Mouse (Mus musculus): ENCODE results near the gene Mmp25. TPM values are rescaled to one million over a fixed set of nuclear protein-coding genes. Genes with fewer than 3 reads are reported as not detected.
A peak's percentile ranks its signal among the peaks of the same experiment; 100 is the strongest.

Mmp25 gene
- polyA plus RNA-seq, 1 experiment = 0.36 TPM

DNA sequence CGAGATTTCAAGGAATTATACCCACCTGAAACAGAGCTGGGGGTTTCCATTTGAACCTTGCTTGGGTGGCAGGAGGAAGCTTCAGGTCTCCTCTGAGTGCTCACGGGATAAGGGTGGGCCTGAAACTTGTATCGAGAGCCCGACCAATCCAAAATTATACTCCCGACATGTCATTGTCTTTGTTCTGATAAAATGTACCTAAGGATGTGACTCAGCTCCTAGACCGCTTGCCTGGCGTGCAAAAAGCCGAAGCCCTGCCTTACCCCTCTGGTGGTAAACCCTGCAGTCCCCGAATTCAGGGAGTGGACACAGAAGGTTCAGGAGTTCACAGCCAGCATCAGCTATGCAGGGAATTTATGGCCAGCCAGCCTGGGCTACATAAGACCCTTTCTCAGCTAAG lies 35.3 kb upstream of the Mmp25 start:
- TF ChIP-seq POLR2A (IDR thresholded peaks at IDR 0.05; ENCODE audit: control insufficient read depth, low read depth, low read length) (no peak), CTCF (IDR thresholded peaks at IDR 0.05; ENCODE audit: control insufficient read depth, insufficient read depth, insufficient replicate concordance, low read depth, low read length) (no peak)
- Histone ChIP-seq H3K4me3 (ENCODE audit: control insufficient read depth, low read depth, low read length) (no peak overlapping the region), H3K27ac (ENCODE audit: control insufficient read depth, insufficient read depth, low read depth, low read length) (no peak overlapping the region), H3K27me3 (ENCODE audit: control insufficient read depth, insufficient read depth, low read length) (no peaks in the 10 kb centered on the region; the same call in 1 of the 2 replicates), H3K4me1 (ENCODE audit: control insufficient read depth, insufficient read depth, low read length) (peaks cover 22% of the 10 kb centered on the region), H3K36me3 (ENCODE audit: control insufficient read depth, insufficient read depth, low read length) (no peaks in the 10 kb centered on the region)

DNA sequence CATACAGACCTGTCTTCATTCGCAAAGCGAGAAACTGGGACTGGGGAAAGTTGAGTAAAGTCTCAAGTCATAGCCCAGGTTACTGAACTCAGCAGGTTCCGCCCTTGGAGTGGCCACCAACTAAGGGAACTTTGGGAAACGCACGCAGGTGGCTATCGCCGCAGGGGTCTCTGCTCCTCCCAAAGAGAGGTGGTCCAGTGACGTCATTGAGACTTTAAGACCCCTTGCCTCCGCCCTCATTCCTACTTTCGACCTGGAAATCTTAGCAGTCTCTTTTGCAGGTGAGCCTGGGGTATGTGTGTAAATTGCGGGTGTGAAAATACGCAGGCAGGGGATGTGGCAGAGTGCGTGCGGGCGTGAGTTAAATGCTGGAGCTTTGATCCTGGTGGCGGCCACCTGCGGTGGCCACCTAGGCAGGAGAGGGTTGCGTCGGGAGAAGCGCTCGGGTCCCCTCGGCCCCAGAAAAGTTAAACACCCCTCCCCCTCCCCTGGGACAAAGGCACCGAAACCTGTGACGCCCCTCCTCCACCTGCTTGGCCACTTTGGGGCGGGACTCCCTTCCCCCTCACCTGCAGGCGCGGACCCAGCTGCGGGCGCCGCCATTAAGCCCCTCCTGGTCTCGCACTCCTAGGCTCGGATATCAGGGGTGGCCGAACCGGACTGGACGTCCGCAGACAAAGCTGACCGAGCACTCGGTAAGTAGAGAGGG lies 34.2 kb upstream of the Mmp25 start, which contains the start of gene Cldn6:
TSS of gene Cldn6 (plus strand) at position 123 of the 709 bp plus-strand sequence.
- Histone ChIP-seq H3K27ac (ENCODE audit: control insufficient read depth, insufficient read depth, low read depth, low read length) (no peak within 1 kb of the TSS), H3K27me3 (ENCODE audit: control insufficient read depth, insufficient read depth, low read length) (no peaks in the 10 kb centered on the region; the same call in 1 of the 2 replicates), H3K36me3 (ENCODE audit: control insufficient read depth, insufficient read depth, low read length) (no peaks in the 10 kb centered on the region), H3K4me3 (ENCODE audit: control insufficient read depth, low read depth, low read length) (peak within 1 kb of the TSS; percentile 12; the same call in 1 of the 2 replicates), H3K4me1 (ENCODE audit: control insufficient read depth, insufficient read depth, low read length) (peaks cover 27% of the 10 kb centered on the region)
- TF ChIP-seq CTCF (IDR thresholded peaks at IDR 0.05; ENCODE audit: control insufficient read depth, insufficient read depth, insufficient replicate concordance, low read depth, low read length) = no peak
- TF ChIP-seq POLR2A (IDR thresholded peaks at IDR 0.05; ENCODE audit: control insufficient read depth, low read depth, low read length) = no peak

DNA sequence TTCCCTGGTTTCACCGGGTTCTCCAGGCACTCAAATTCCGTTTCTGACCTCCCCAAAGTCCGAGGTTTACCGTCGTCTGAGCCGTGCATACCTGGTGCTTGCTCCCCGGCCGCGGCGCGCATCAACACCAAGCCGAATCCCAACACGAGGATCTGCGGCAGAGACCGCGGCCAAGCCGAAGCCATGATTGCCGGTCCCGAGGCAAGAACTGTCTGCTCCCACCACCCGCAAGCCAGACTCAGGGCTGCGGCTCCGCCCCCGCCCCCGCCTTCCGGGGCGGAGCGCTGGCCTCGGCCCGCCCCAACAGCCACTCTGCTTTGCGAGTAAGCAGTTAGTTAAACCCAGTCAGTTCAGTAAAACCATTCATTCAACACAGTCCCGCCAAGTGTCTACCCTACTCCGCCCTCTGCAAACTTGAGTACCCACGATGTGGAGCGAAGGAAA lies 32.2 kb upstream of the Mmp25 start, which contains the start of gene Tnfrsf12a:
TSS of gene Tnfrsf12a (minus strand) at position 233 of the 444 bp plus-strand sequence.
- H3K4me1 ChIP-seq (ENCODE audit: control insufficient read depth, insufficient read depth, low read length) = peaks cover 33% of the 10 kb centered on the region
- no peaks in the 10 kb centered on the region; the same call in 1 of the 2 replicates for H3K27me3 ChIP-seq (ENCODE audit: control insufficient read depth, insufficient read depth, low read length)
- no peaks in the 10 kb centered on the region for H3K36me3 ChIP-seq (ENCODE audit: control insufficient read depth, insufficient read depth, low read length)
- TF ChIP-seq CTCF (IDR thresholded peaks at IDR 0.05; ENCODE audit: control insufficient read depth, insufficient read depth, insufficient replicate concordance, low read depth, low read length) (no peak), POLR2A (IDR thresholded peaks at IDR 0.05; ENCODE audit: control insufficient read depth, low read depth, low read length) (peak; percentile 57)
- H3K4me3 ChIP-seq (ENCODE audit: control insufficient read depth, low read depth, low read length) = peak within 1 kb of the TSS; percentile 87
- no peak within 1 kb of the TSS for H3K27ac ChIP-seq (ENCODE audit: control insufficient read depth, insufficient read depth, low read depth, low read length)

DNA sequence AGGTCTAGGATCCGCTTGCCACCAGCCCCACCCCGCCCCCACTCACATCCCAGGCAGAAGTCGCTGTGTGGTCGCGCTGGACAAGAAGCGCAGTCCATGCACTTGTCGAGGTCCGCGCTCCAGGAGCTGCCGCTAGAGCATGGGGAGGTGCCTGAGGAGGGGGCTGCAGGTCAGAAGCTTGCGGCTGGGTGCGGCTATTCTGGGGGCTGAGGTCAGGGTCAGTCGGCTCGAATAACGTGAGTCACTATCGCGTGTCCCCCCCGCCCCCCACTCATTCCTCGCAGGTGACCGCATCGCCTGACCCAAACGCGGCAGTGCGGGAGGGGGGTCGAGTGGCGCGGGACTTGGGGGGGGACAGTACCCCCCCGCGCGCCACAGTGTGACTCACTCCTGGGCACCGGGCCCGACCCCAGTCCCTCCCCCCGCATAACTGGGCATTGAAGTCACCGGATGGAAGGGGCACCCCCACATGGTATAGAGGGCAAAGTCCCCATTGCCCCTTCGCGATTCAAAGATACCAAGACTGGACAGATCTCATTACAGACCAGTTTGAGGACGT lies 31.5 kb upstream of the Mmp25 start:
- peaks cover 33% of the 10 kb centered on the region for H3K4me1 ChIP-seq (ENCODE audit: control insufficient read depth, insufficient read depth, low read length)
- peak overlapping the region; percentile 87 for H3K4me3 ChIP-seq (ENCODE audit: control insufficient read depth, low read depth, low read length)
- H3K27me3 ChIP-seq (ENCODE audit: control insufficient read depth, insufficient read depth, low read length) = no peaks in the 10 kb centered on the region; the same call in 1 of the 2 replicates
- H3K36me3 ChIP-seq (ENCODE audit: control insufficient read depth, insufficient read depth, low read length) = no peaks in the 10 kb centered on the region
- TF ChIP-seq POLR2A (IDR thresholded peaks at IDR 0.05; ENCODE audit: control insufficient read depth, low read depth, low read length) = no peak
- TF ChIP-seq CTCF (IDR thresholded peaks at IDR 0.05; ENCODE audit: control insufficient read depth, insufficient read depth, insufficient replicate concordance, low read depth, low read length) = no peak
- H3K27ac ChIP-seq (ENCODE audit: control insufficient read depth, insufficient read depth, low read depth, low read length) = no peak overlapping the region

DNA sequence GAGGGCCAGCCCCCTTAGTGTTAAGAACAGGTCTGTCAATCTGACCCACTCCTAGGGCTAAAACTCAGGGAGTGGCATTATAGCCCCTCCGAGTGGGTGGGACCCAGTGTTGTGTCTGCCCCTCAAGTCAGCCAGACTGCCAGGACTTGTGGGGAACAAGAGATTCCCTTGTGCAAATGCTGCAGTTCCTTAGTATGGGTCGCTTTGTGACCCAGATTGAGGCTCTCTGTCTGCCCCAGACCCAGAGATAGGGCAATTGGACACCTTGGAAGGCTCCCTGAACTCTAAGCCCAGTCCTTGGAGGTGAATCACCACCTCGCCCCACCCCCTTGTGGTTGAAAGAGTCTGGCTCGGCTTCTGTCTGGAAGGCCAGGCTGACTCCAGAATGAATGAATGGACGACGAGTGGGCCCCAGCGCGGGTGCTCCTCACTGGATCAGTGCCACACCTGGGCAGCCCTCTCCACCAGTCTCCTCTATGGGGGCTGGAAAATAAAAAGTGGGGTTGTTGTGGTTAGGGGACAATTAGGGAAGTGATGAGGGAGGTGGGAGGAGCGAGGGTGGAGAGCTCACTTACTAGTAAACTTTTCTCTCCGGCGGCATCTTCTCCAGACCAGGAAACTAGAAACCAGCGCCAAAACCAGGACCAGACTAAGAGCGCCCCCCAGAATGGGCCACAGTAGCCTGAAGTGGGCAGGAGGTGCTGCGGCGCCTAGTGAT lies 30.6 kb upstream of the Mmp25 start:
- Histone ChIP-seq H3K4me1 (ENCODE audit: control insufficient read depth, insufficient read depth, low read length) (peaks cover 33% of the 10 kb centered on the region), H3K27me3 (ENCODE audit: control insufficient read depth, insufficient read depth, low read length) (no peaks in the 10 kb centered on the region; the same call in 1 of the 2 replicates), H3K27ac (ENCODE audit: control insufficient read depth, insufficient read depth, low read depth, low read length) (no peak overlapping the region; the same call in 1 of the 2 replicates), H3K4me3 (ENCODE audit: control insufficient read depth, low read depth, low read length) (no peak overlapping the region), H3K36me3 (ENCODE audit: control insufficient read depth, insufficient read depth, low read length) (no peaks in the 10 kb centered on the region)
- TF ChIP-seq CTCF (IDR thresholded peaks at IDR 0.05; ENCODE audit: control insufficient read depth, insufficient read depth, insufficient replicate concordance, low read depth, low read length) = no peak
- no peak for TF ChIP-seq POLR2A (IDR thresholded peaks at IDR 0.05; ENCODE audit: control insufficient read depth, low read depth, low read length)

DNA sequence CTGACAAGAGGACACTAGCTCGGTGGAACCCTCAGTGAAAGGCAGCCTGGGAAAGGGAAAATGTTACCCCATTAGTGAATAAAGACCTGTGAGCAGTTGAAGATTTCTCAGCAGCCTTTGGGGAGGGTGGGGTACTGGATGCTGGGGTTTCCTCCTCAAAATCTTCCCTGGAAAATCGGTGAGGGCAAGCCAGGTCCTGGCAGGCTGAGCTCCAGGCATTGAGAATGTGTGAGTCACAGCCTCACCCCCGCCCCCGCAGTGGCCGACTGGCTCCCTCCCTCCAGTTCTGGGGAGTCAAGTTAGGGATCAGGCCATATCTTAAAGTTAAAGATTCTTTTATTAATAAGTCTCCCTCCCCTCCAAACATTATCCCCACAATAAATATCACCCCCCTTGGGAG lies 30.1 kb upstream of the Mmp25 start:
- Histone ChIP-seq H3K4me3 (ENCODE audit: control insufficient read depth, low read depth, low read length) (no peak overlapping the region), H3K27ac (ENCODE audit: control insufficient read depth, insufficient read depth, low read depth, low read length) (no peak overlapping the region; the same call in 1 of the 2 replicates), H3K27me3 (ENCODE audit: control insufficient read depth, insufficient read depth, low read length) (no peaks in the 10 kb centered on the region; the same call in 1 of the 2 replicates), H3K36me3 (ENCODE audit: control insufficient read depth, insufficient read depth, low read length) (no peaks in the 10 kb centered on the region), H3K4me1 (ENCODE audit: control insufficient read depth, insufficient read depth, low read length) (peaks cover 33% of the 10 kb centered on the region)
- TF ChIP-seq CTCF (IDR thresholded peaks at IDR 0.05; ENCODE audit: control insufficient read depth, insufficient read depth, insufficient replicate concordance, low read depth, low read length) (no peak), POLR2A (IDR thresholded peaks at IDR 0.05; ENCODE audit: control insufficient read depth, low read depth, low read length) (no peak)

All from testis, adult 2 months (tissue).